Mouse (Mus musculus): Measurements from ENCODE around the gene Mt3. TPM values are rescaled to one million over a fixed set of nuclear protein-coding genes. Genes with fewer than 3 reads are reported as not detected.
A peak's percentile ranks its signal among the peaks of the same experiment; 100 is the strongest.

Mt3 gene
- polyA plus RNA-seq, 1 experiment from 2014 or later: 12.0 TPM

DNA sequence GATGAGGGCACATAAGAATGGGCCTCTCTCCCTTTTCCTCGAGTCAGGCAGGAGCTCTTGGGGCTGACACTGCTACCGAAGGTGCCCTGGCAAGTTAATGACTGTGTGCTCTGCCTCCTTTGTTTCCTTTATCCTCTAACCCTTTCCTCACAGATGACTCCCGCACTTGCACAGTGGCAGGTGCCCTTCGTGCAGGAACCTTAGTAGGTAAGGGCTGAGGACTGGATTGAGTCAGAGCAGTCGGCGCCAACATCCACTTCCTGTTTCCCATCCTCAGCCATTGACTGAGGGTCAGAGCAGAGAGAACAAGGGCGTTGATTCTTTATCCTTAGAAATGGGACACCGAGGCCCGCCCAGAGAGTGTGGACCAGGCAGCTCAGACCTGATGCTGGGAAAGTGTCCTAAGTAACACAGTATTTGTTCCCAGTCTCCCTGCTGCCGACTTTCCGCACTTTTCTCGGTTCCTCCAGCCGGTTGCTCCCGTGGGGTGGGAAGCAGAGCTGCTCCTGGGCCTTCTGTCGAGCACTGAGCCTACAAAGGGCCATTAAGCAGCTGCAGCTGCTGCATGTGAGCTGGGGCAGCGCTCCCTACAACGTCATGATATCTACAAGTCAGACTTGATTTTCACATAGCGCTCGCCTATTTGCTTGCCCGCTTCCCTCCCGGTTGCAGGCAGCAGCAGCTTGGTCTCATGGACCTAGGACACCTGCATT, 35.0 kb downstream of the Mt3 start:
- ATAC-seq (ENCODE audit: low FRiP score) (no peak), DNase-seq (ENCODE audit: low spot score, missing footprints) (peak; percentile 93)
- H3K4me2 ChIP-seq: no peak overlapping the region
- no peak overlapping the region for H3K9ac ChIP-seq (ENCODE audit: low read length)
- H3K4me1 ChIP-seq (ENCODE audit: control insufficient read depth, insufficient read depth, low read length): peaks cover 7% of the 10 kb centered on the region
- H3K9me3 ChIP-seq (ENCODE audit: control insufficient read depth, low read length): no peaks in the 10 kb centered on the region
- H3K27ac ChIP-seq (ENCODE audit: low read depth, low read length): no peak overlapping the region
- H3K27me3 ChIP-seq (ENCODE audit: control insufficient read depth, insufficient read depth, low read length): peaks cover 50% of the 10 kb centered on the region
- WGBS: 35% methylated on average over 21 of the region's 21 CpGs
- no peaks in the 10 kb centered on the region for H3K36me3 ChIP-seq (ENCODE audit: control insufficient read depth, insufficient read depth, low read length)
- H3K4me3 ChIP-seq (ENCODE audit: low read depth, low read length): no peak overlapping the region

DNA sequence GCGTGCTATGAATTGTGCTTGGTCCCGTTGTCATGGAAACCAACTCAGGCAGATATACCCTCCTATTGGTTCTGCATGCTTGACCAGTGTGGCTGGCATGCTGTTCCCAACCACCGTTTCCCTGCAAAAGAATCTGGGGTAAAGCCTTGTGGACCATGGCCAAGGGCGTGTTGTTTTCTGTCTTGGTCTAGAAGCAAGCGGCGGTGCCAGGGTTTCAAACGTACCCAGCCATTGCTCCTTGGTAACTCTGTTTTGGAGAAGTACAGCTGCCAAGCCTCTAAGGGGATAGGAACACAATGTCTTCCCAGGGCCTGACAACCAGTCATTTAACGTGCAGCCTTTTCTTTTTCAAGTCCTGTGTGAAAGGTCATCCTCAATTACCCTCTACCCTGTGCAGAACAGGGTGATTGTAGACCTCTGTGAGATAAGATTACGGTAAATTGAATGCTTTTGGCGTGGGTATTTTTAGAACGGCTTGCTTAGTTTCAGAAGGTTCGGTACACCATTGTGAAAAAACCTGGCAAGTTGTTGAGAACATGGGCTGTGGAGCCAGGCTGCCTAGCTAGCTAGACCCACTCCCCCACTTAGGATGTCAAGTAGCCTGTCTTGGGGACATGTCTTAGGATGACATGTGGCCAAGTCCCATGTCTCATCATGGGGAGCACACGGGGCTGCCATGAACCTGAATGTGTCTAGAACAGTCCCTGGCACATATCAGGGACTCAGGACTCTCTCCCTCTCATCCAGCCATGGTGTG, 37.0 kb downstream of the Mt3 start:
- no peak for ATAC-seq (ENCODE audit: low FRiP score)

DNA sequence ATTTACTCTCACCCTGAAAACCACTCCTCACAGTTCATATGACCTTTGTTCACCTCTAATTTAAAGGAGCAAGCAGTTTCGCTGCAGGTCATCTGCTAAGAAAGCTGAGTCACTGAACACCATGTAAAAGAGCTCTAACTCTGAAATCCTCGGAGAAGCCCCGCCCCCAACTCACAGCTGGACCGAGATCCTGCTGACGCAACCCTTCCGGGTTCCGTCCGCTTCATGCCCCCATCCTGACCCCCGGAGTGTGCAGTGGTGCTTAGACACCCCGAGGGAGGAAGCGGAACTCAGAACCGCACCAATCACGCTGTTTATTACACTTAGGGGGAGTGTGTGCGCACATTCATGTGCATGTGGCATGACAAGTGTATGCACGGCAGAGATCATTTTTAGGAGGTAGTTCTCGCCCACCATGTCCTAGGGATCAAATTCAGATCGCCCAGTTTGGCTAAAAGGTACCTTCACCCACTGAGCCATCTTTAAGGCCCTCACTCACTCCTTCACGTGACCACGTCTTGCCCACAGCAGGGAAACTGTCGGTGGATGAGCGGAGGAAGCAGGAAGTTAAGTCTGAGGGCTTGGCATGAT, 38.8 kb downstream of the Mt3 start:
- DNase-seq (ENCODE audit: low spot score, missing footprints) (no peak), ATAC-seq (ENCODE audit: low FRiP score) (no peak)
- WGBS: 29% methylated on average over 21 of the region's 21 CpGs
- Histone ChIP-seq H3K27me3 (ENCODE audit: control insufficient read depth, insufficient read depth, low read length) (peaks cover 18% of the 10 kb centered on the region), H3K4me3 (ENCODE audit: low read depth, low read length) (peak overlapping the region; percentile 18; the same call in 1 of the 2 replicates), H3K9ac (ENCODE audit: low read length) (no peak overlapping the region; the same call in 1 of the 2 replicates), H3K27ac (ENCODE audit: low read depth, low read length) (no peak overlapping the region), H3K36me3 (ENCODE audit: control insufficient read depth, insufficient read depth, low read length) (no peaks in the 10 kb centered on the region), H3K9me3 (ENCODE audit: control insufficient read depth, low read length) (no peaks in the 10 kb centered on the region), H3K4me2 (peak overlapping the region; percentile 39), H3K4me1 (ENCODE audit: control insufficient read depth, insufficient read depth, low read length) (no peaks in the 10 kb centered on the region)

More for the DNA sequence above, 37.0 kb downstream of the Mt3 start:
- WGBS: 74% methylated on average over 13 of the region's 13 CpGs
- no peaks in the 10 kb centered on the region for H3K36me3 ChIP-seq (ENCODE audit: control insufficient read depth, insufficient read depth, low read length)
- peaks cover 30% of the 10 kb centered on the region for H3K27me3 ChIP-seq (ENCODE audit: control insufficient read depth, insufficient read depth, low read length)
- no peak overlapping the region for H3K9ac ChIP-seq (ENCODE audit: low read length)
- H3K4me3 ChIP-seq (ENCODE audit: low read depth, low read length): no peak overlapping the region
- no peaks in the 10 kb centered on the region for H3K9me3 ChIP-seq (ENCODE audit: control insufficient read depth, low read length)
- DNase-seq (ENCODE audit: low spot score, missing footprints): no peak
- H3K4me2 ChIP-seq: no peak overlapping the region
- no peaks in the 10 kb centered on the region for H3K4me1 ChIP-seq (ENCODE audit: control insufficient read depth, insufficient read depth, low read length)
- H3K27ac ChIP-seq (ENCODE audit: low read depth, low read length): no peak overlapping the region

DNA sequence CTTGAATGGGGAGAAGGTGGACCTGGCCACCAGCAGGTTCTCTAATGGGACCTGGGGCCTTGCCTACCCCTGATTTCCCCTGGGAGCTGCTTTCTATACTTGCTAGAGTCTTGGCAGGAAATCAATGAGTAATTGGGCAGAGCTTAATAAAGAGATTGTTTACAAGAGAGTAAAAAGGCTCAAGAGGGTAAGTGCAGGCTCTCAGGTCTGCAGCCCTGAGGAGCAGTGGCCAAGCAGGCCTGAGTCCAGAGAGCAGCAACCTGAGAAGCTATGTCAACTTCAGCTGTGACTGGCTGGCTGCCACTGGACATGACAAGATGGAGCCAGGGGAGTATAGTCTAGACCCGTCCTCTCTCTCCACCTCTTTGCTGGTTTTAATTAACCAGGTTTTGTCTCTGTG, 40.5 kb downstream of the Mt3 start:
- DNase-seq (ENCODE audit: low spot score, missing footprints) (no peak), ATAC-seq (ENCODE audit: low FRiP score) (no peak)
- no peaks in the 10 kb centered on the region for H3K36me3 ChIP-seq (ENCODE audit: control insufficient read depth, insufficient read depth, low read length)
- no peaks in the 10 kb centered on the region for H3K9me3 ChIP-seq (ENCODE audit: control insufficient read depth, low read length)
- 85% methylated on average over 1 of the region's 1 CpGs for WGBS
- no peak overlapping the region for H3K4me2 ChIP-seq
- no peak overlapping the region for H3K4me3 ChIP-seq (ENCODE audit: low read depth, low read length)
- no peak overlapping the region for H3K9ac ChIP-seq (ENCODE audit: low read length)
- peaks cover 2% of the 10 kb centered on the region; the same call in 1 of the 2 replicates for H3K27me3 ChIP-seq (ENCODE audit: control insufficient read depth, insufficient read depth, low read length)
- no peaks in the 10 kb centered on the region for H3K4me1 ChIP-seq (ENCODE audit: control insufficient read depth, insufficient read depth, low read length)
- H3K27ac ChIP-seq (ENCODE audit: low read depth, low read length): no peak overlapping the region

DNA sequence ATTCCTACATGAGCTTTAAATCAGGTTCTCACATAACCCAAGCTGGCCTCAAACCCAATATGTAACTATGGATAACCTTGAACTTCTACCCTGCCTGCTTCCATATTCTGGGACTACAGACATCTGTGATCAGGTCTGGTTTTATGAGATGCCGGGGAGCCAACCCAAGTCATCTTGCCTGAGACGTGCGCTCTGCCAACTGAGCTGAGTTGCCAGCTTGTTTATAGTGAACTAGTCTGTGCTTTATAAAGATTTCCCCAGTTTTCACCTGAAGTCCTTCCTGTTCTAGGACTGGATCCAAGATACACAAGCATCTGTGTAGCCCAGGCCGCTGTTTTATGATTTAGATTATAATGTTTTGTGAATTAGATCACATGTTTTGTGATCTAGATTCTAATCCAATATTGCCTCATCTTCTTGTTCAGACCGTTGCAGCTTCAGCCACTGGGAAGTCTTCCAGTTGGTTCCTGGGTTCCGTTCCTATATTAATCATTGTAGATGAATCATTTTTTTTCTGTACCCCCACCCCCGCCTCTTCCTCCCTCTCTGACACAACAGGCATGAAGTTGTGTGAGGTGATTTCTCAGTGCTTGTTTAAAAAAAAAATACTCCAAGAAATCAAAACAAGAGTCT, 42.3 kb downstream of the Mt3 start:
- Histone ChIP-seq H3K27ac (ENCODE audit: low read depth, low read length) (no peak overlapping the region), H3K4me3 (ENCODE audit: low read depth, low read length) (no peak overlapping the region), H3K9ac (ENCODE audit: low read length) (no peak overlapping the region), H3K9me3 (ENCODE audit: control insufficient read depth, low read length) (no peaks in the 10 kb centered on the region), H3K27me3 (ENCODE audit: control insufficient read depth, insufficient read depth, low read length) (no peaks in the 10 kb centered on the region), H3K4me1 (ENCODE audit: control insufficient read depth, insufficient read depth, low read length) (no peaks in the 10 kb centered on the region), H3K4me2 (no peak overlapping the region), H3K36me3 (ENCODE audit: control insufficient read depth, insufficient read depth, low read length) (no peaks in the 10 kb centered on the region)
- 92% methylated on average over 7 of the region's 7 CpGs for WGBS
- no peak for ATAC-seq (ENCODE audit: low FRiP score)
- DNase-seq (ENCODE audit: low spot score, missing footprints): no peak

DNA sequence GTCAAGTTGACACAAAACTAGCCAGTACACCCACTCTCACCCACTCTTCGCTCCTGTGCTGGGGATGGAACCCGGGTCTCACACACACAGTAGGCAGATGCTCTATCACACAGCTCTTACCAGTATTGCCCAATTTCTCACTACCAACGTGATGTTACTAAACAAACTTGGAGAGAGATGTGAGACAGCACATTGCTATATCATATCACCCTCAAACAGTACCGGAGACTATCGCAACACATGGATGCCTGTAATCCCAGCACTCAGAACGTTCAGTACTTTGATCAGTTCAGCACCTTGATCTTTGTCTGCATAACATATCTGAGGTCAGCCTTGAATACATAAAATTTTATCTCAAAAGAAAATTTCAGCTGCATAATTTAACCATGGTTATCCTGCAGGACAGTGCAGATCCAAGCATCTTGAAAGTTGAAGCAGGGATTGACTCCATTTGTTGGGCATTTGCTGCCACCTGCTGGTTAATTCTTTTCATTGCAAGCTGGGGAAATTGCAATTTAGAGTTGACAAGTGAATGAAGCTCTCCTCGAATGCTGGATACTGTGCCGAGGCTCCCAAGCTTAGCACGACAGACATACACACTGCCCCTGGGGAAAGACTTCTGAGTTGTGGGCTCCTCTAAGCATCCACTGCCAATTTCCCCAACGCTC, 46.9 kb downstream of the Mt3 start:
- WGBS: 43% methylated on average over 10 of the region's 10 CpGs
- no peak overlapping the region for H3K4me2 ChIP-seq
- no peak overlapping the region for H3K4me3 ChIP-seq (ENCODE audit: low read depth, low read length)
- H3K4me1 ChIP-seq (ENCODE audit: control insufficient read depth, insufficient read depth, low read length): no peaks in the 10 kb centered on the region
- DNase-seq (ENCODE audit: low spot score, missing footprints) (peak; percentile 99), ATAC-seq (ENCODE audit: low FRiP score) (no peak)
- no peak overlapping the region for H3K27ac ChIP-seq (ENCODE audit: low read depth, low read length)
- no peak overlapping the region for H3K9ac ChIP-seq (ENCODE audit: low read length)
- no peaks in the 10 kb centered on the region for H3K36me3 ChIP-seq (ENCODE audit: control insufficient read depth, insufficient read depth, low read length)
- no peaks in the 10 kb centered on the region for H3K27me3 ChIP-seq (ENCODE audit: control insufficient read depth, insufficient read depth, low read length)
- no peaks in the 10 kb centered on the region for H3K9me3 ChIP-seq (ENCODE audit: control insufficient read depth, low read length)

Other genes with a start within 250 kb of the Mt3 start
- gene Amfr, start 139.8 kb upstream of the Mt3 start, polyA plus RNA-seq (2014; fragmentation: Nextera tagmentation; extraction: Ambion mirVana): 56.8 and 64.7 TPM in 2 replicates
- 198 and 200 TPM in 2 replicates for gene Nudt21, start 115.6 kb upstream of the Mt3 start, polyA plus RNA-seq (2014; fragmentation: Nextera tagmentation; extraction: Ambion mirVana)
- 11.1 and 11.6 TPM in 2 replicates for gene Ogfod1, start 115.4 kb upstream of the Mt3 start, polyA plus RNA-seq (2014; fragmentation: Nextera tagmentation; extraction: Ambion mirVana)
- 21.3 and 26.6 TPM in 2 replicates for gene Bbs2, start 53.7 kb upstream of the Mt3 start, polyA plus RNA-seq (2014; fragmentation: Nextera tagmentation; extraction: Ambion mirVana)
- gene Mt4, start 15.4 kb upstream of the Mt3 start, polyA plus RNA-seq (2014; fragmentation: Nextera tagmentation; extraction: Ambion mirVana): not detected in 2 replicates
- 22.9 and 29.8 TPM in 2 replicates for gene Mt2, start 20.1 kb downstream of the Mt3 start, polyA plus RNA-seq (2014; fragmentation: Nextera tagmentation; extraction: Ambion mirVana)
- gene Mt1, start 26.5 kb downstream of the Mt3 start, polyA plus RNA-seq (2014; fragmentation: Nextera tagmentation; extraction: Ambion mirVana): 87.0 and 94.1 TPM in 2 replicates
- 118 and 121 TPM in 2 replicates for gene Nup93, start 62.0 kb downstream of the Mt3 start, polyA plus RNA-seq (2014; fragmentation: Nextera tagmentation; extraction: Ambion mirVana)
- not detected in 2 replicates for gene Slc12a3, start 176.6 kb downstream of the Mt3 start, polyA plus RNA-seq (2014; fragmentation: Nextera tagmentation; extraction: Ambion mirVana)
- gene Herpud1, start 233.8 kb downstream of the Mt3 start, polyA plus RNA-seq (2014; fragmentation: Nextera tagmentation; extraction: Ambion mirVana): 56.8 and 60.4 TPM in 2 replicates

All from midbrain, embryonic 11.5 days (tissue).